Mouse (Mus musculus) 3T3-L1 (cell line): ENCODE measurements around the gene Atoh8.

Source experiments
- DNase-seq: peaks from one replicate; pipeline ENCODE4 v3.0.0-alpha.2; 2015; ENCODE audit warnings: low read depth, low spot score

Gene Atoh8

DNA sequence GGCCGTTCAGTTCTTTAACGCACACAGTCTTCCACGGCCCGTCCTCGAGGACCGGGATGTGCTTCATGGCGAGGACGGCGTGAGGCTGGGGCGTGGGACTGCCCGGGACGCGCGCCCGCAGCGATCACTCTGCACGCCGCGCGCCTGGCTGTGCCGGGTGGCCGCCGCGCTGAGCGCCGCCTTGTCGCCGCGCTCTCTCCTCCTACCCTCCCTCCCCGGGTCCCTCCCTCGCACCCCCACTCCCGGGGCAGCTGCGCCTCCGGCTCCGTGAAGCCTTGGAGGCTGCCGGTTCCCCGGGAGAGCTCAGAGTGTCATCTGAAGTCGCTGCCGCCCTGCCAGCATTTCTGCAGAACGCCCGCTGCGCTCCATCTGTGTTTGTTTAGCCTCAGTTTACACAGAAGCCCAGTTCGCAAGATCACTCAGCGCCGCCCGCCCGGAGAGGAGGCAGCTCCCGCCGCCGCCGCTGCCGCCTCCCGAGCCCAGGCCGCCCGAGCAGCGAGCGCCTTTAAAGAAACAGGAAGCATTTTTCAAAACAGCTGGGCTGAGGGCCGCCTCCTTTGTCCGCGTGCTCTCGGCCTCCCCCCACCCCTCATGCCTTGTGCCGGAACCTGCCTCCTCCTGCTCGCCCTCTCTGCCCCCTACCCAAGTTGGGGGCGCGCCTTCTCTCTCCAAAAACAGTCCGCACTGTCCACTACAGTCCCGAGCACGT is at the start of gene Atoh8:
Gene Atoh8 (minus strand): TSS at position 480 of the 709 bp plus-strand sequence.
- DNase-seq: peak; percentile 56

DNA sequence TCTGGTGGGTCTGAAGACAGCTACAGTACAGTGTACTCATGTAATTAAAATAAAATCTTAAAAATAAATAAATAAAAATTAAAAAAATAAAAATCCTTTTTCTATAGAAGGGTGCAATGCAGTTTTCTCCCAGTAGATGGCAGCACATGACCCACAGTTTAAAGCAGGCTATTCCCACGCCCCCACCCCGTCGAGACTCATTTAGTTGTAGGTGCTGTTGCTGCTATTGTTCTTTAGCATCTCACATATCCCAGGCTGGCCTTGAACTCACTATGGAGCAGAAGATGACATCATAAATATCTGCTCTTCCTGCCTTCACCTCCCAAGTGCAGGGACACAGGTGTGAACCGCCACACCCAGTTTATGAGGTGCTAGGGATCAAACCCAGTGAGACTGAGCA is 48.5 kb upstream of the Atoh8 start:
- peak; percentile 76 for DNase-seq

GRCm38 (mm10) chr6:72280410-72280998 is 45.1 kb upstream of the Atoh8 start:
- no peak for DNase-seq

DNA sequence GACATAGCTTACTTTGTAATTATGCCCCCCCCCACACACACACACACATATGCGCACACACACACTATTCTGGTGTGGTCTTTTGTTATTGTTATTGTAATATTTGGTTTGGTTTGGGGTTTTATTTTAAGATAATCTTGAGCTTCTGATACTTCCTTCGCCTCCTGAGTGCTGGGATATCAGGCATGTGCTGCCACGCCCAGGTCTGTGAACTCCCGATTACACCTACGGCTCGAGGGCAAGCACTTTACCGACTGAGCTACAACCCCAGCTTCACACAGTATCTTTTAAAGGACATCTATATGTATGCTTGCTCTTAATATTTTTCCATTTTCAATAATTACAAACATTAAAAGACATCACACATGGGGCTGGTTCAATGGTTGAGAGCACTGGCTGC is 44.1 kb upstream of the Atoh8 start:
- no peak for DNase-seq

- no peak for DNase-seq
These were observed 43.5 kb upstream of the Atoh8 start for GRCm38 (mm10) chr6:72278835-72279234.

DNA sequence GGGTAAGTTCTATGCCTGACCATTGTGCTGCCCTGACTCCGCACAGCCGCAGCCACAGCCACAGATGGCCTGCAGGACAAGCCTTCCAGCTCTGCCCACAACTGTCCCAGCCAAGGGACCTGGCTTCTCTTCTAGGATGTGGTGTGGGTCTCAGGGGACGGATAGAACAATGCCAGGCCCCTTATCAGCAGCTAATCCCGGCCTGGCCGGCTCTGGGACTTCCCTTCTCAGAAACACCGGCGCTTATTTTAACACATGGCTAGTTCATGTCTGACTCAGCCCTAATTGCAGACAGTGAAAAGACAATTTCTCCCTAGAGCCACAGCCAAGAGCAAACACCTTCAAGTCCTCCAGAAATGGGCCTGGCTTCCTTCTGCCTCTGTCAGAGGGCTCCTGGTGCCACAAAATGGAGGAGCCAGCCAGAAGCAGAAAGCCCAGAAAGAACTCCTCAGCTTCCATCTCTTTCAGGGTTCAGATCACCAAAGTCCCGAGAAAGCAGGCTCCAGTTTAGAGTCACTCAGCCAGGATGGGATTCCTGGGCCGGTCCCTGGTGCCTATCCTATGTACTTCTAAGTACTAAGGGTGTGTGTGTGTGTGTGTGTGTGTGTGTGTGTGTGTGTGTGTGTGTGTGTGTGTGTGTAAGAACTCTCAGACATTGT is 42.3 kb upstream of the Atoh8 start:
- peak; percentile 67 for DNase-seq

DNA sequence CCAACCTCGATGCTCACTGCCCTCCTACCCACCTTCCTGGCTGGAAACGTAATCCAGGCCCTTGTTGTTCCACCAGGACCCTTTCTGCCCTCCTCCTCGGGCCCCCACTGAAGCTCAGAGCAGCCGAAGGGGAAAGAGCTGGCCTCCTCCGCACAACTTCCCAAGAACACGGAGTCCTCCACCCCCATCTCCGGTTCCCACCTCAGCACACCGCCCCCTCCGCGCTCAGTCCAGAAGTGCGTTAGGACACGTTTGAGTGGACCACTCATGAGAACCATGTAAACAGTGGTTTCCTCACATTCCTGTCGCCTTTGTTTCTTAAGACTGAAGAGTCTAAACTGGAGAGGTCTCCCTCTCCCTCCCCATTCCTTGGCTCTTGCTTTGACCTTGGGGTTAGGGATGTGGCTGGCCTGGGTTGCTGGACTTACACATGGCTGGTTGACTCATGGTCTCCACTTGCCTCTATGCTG is 41.6 kb upstream of the Atoh8 start:
- peak; percentile 62 for DNase-seq

DNA sequence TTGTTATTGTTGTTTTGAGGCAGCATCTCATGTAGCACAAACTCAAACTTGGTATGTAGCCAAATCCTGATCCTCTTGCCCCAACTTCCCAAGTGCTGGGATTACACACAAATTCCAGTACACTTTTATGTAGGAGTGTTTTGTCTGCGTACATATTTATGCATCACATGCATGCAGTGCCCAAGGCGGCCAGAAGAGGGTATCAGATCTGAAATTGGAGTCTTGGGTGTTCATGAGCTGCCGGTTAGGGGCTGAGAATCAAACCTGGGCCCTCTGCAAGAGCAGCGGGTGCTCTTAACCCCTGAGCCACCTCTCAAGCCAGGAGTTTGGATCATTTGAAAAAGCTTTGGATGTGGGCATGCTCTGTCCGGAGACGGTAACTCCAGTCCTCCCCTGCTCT is 40.8 kb upstream of the Atoh8 start:
- DNase-seq: no peak

GRCm38 (mm10) chr6:72275527-72275926 is 40.1 kb upstream of the Atoh8 start:
- no peak for DNase-seq

DNA sequence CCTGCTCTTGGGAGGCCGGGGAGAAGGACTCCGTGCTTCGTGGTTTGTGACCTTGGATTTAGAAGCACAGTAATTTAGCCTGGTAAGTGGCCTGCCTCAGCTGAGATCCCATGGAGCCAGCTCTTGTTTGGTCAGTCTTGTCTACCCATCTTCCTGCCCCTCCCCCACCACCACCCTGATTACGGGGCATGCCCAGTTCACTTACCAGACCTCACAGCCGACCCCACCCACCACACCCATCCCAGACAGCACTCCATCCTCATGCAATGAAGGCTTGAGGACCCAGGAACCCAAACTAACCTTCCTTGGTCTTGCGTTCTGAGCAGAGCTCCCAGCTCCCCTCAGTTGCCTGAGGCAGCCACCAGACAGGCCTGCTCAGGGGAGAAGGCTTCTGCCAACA is 37.8 kb upstream of the Atoh8 start:
- DNase-seq: no peak

GRCm38 (mm10) chr6:72272161-72272696 is 36.9 kb upstream of the Atoh8 start:
- DNase-seq: no peak

DNA sequence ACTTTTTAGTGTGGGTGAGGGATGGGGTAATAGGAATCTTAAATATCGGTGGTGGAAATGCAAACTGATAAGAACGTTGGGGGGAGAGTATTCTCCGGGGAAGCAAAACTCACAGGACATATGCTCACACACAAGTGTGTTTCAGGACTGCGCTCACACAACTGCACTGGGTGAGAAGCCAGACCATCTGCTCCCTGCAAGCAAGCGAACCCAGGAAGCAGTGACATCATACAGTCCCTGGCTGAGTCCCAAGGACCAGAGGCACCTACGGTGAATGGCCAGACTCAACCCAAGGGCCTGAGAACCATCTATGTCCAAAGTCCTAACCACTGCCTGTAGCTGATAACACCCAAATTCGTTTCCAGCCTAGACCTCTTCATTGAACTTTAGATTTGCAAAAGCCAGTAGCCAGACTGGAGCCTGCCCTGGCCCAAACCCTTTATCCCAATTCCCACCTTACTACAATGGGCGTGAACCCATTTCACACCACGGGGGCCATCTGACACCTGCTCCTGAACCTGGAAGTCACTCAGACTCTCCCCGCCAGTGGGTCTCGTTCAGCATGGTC is 35.7 kb upstream of the Atoh8 start:
- no peak for DNase-seq

DNA sequence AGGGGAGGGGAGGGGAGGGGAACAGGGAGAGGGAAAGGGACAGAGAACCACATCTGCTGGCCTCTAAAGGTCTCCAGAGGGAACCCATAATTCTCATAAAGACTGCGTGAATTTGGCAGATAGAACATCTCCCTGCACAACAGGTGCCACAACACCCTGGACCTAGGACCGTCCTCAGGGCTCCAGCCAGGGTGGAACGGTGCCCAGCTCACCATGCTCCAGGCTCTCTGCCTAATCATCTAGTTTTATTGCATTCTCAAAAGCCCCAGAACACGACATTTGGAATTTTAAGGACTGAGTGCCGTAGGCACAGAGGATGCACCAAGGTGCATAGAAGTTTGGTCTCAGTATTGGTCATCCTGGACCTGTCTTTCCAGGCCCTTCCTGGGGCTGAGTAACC is 34.9 kb upstream of the Atoh8 start:
- DNase-seq: no peak

- DNase-seq: no peak
These were observed 32.9 kb upstream of the Atoh8 start for GRCm38 (mm10) chr6:72268149-72268847.

GRCm38 (mm10) chr6:72265664-72266063 is 30.3 kb upstream of the Atoh8 start:
- no peak for DNase-seq

DNA sequence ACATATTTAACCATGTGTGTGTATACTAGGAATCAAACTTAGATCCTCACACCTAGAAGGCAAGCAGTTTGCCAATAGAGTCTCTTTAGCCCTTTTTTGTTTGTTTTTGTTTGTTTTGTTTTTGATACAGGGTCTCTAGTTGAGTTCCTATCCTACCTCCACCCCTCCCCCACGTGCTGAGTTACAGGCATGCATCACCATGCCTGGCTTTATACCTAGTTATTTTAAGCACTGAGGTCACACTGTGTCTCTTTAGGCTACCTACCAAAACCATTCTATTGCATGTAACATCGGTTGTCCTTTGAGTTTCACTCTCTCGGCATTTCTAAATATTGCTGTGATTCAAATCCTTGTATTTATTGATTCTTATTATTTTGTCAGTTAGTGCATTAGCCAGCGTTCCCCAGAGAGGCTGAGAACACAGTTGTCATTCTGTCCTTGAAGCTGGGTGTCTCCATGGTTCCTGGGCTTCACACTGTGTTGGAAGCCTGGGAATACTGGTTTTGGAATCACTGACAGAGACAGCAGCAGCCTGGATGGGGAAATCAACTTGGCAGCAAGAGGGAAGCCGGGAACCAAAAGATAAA is 28.4 kb upstream of the Atoh8 start:
- no peak for DNase-seq

- no peak for DNase-seq
These were observed 26.4 kb upstream of the Atoh8 start for GRCm38 (mm10) chr6:72261683-72262320.

DNA sequence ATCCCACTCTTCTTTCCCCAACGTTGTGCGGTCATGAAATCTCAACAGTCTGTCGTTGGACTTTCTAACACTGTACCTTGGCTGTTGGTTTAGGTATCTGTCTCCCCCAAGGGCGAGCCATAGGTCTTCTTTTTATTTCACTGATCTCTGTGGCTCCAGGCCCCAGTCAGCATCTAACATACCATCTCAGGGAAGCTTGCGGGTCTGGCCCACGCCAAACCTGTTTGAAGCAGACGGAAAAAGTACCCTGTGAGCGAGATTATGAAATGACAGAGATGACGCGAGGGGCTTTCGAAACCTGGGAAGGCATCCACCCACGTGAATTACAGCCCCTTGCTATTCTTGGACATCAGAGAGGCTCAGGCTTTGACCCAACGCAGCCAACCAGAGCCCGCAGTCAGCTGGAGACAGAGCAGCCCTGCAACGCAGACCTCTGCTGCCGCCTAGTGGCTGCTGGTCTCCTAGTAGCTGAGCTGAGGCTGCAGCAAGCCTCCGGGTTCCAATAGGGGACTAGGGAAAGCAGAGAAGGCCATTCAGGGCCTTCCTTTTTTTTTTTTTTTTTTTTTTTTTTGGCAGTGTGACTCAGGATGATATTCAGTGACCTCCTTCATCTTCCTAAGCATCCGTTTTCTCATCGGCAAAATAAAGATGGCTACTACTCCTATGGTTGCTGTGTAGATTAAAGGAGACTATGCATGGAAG is 25.8 kb upstream of the Atoh8 start:
- peak; percentile 93 for DNase-seq

DNA sequence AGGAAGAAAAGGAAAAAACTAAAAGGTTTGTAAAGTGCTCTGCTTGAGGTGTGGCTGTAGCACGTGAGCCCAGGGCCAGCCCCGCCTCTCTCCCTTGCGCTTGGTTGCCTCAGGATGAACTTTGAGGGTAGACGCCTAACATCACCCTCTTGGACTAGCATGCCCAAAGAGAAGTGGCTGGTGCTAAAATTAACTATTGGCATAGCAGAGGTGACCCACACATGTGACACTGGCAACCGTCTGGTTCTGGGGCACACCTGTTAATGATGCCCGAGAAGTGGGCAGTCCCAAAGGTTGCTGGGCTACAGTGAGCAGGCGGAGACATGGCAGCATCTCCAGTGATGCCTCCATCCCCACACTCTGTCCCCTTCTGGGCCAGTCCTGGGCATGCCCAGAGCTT is 24.1 kb upstream of the Atoh8 start:
- DNase-seq: no peak

- no peak for DNase-seq
These were observed 19.9 kb upstream of the Atoh8 start for GRCm38 (mm10) chr6:72255294-72255693.
